Mouse (Mus musculus) liver, embryonic 14.5 days (tissue): ENCODE measurements around the gene Stra8.

Source experiments
- CTCF ChIP-seq: IDR thresholded peaks from 2 replicates; pipeline ENCODE4 v1.5.1; 2016; ENCODE audit warnings: antibody characterized with exemption, low read depth, control low read depth
- EP300 ChIP-seq: IDR thresholded peaks from 2 replicates; pipeline ENCODE4 v1.6.1; 2016; ENCODE audit warnings: antibody characterized with exemption, low read depth

DNA sequence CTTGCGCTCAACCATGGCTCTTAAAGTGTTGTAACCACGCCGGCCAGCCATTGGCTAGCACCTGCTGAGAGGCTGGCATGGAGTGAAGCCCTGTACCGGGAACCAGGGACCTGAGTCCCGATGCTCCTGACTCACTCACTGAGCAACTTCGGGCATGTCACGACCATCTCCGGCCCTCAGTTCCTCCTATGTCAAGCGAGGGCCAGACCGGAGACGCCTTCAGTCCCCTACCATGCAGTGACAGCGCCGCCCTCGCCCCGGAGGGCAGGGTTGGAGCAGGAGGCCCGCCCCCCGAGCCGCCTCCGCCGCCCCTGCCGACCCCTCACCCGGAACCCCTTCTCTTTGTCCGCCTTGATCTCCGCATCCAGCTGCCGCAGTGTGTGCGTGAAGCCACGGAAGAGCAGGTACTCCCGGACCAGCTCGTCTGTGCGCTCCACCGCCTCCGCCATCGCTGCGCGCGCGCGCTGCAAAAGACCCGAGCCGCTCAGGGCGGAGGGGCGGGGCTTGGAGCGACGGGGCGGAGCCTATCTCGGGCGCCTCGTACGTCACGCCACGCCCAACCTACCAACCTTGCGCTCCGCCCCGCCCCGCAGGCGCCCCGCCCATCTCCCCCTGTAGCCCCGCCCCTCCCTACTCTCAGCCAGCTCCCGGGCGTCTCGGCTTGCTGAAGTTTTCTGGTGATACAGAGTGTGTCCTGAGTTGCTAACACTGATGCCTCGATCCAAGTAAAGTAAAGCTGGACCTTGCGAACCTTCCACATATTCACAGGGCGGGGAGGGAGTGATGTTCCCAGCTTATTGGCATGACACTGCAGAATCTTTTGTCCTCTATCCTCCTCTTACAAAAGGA, 9.4 kb upstream of the Stra8 start, which contains the start of gene Wdr91:
- TF ChIP-seq EP300: no peak
- TF ChIP-seq CTCF: peak; percentile 44; the same call in 1 of the 2 replicates
